Mouse (Mus musculus): ENCODE results near the gene U2af1l4. TPM values are rescaled to one million over a fixed set of nuclear protein-coding genes. Genes with fewer than 3 reads are reported as not detected.
A peak's percentile ranks its signal among the peaks of the same experiment; 100 is the strongest.

U2af1l4 gene
- total and polyA plus RNA-seq, 2 experiments from 2014 or later, result 53.4 to 103 TPM

DNA sequence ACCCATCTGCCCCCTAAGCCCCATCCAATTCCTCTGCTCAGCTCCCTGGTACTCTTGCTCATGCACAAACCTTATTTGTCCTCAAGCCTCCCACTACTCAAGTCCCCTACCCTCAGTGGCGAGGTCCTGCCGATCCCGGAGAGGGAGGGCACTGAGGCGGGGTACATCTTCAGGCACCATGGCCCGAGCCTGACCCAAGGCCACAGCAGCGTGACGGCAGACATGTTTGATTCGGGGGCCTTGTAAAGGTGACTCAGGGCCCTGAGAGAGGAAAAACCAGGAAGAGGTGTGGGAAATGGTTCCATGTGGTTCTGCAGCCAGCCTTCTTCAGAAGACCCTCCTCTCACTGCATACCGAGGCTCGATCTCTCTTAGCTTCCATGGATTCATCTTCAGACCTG, 21.2 kb downstream of the U2af1l4 start:
- peaks cover 64% of the 10 kb centered on the region for H3K36me3 ChIP-seq (ENCODE audit: insufficient read depth, low read length)
- peaks cover 8% of the 10 kb centered on the region for H3K4me1 ChIP-seq (ENCODE audit: insufficient read depth, low read length)
- no peak overlapping the region for H3K4me3 ChIP-seq (ENCODE audit: low read length)
- H3K9ac ChIP-seq (replicated peaks; ENCODE audit: low read length), result no peak overlapping the region
- no peaks in the 10 kb centered on the region for H3K9me3 ChIP-seq (ENCODE audit: low read length)
- no peak for ATAC-seq
- no peak for TF ChIP-seq CTCF (IDR thresholded peaks at IDR 0.05; ENCODE audit: low read depth)
- H3K27ac ChIP-seq, result no peak overlapping the region
- no peak overlapping the region for H3K4me2 ChIP-seq (ENCODE audit: low read depth, low read length)
- no peaks in the 10 kb centered on the region for H3K27me3 ChIP-seq (ENCODE audit: insufficient read depth, low read length)
- WGBS, result 92% methylated on average over 10 of the region's 10 CpGs
- DNase-seq (ENCODE audit: low spot score), result no peak

DNA sequence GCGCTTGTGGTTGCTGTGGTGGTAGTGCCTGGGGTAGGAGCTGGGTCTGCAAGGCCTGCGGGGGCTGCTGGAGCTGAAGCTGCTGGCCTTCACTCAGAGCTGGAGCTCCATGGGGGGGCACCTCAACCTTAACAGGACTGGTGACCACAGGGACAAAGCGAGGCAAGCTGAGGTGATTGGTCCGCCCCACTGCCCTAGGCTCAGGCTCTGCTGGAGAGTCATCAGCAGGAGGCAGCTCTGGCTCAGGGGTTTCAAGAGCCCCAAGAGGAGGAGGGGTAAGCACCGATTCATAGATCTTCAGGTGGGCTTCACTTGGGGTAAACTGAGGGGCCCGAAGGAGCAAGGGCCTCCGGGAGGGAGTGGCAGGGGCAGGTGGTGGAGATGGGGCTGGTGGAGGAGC, 22.1 kb downstream of the U2af1l4 start:
- Histone ChIP-seq H3K4me2 (ENCODE audit: low read depth, low read length) (no peak overlapping the region), H3K9ac (replicated peaks; ENCODE audit: low read length) (no peak overlapping the region), H3K9me3 (ENCODE audit: low read length) (no peaks in the 10 kb centered on the region), H3K27ac (no peak overlapping the region), H3K27me3 (ENCODE audit: insufficient read depth, low read length) (no peaks in the 10 kb centered on the region), H3K4me1 (ENCODE audit: insufficient read depth, low read length) (peaks cover 8% of the 10 kb centered on the region), H3K36me3 (ENCODE audit: insufficient read depth, low read length) (peaks cover 56% of the 10 kb centered on the region), H3K4me3 (ENCODE audit: low read length) (no peak overlapping the region)
- TF ChIP-seq CTCF (IDR thresholded peaks at IDR 0.05; ENCODE audit: low read depth), result no peak
- WGBS, result 95% methylated on average over 7 of the region's 7 CpGs
- ATAC-seq (no peak), DNase-seq (ENCODE audit: low spot score) (no peak)

DNA sequence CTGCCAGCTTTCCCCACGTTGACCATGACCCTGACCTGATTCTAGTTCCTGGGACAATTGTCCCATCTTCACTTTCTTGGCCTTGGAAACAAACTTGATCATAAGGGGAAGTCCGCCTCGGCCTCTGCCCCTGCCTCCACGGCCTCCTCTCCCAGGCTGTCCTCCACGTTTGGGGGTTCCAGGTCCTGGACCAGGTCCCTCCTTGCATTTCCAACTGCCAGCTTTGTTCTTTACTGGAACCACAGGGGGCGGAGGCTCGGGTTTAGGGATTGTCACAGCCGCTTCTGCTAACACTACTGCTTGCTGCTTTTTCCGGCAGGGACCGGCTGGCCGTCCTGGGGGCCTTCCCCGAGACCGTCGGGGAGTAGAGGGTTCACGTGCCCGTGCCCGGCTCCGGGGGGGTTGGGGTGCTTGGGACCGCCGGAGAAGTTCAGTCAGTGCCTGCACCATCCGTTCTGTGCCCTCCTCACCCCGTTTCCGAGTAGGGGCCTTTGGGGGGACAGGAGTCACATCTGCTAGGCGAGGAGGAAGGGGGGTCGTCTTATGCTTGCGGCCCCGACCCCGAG, 23.4 kb downstream of the U2af1l4 start:
- Histone ChIP-seq H3K36me3 (ENCODE audit: insufficient read depth, low read length) (peaks cover 44% of the 10 kb centered on the region), H3K27ac (no peak overlapping the region), H3K9ac (replicated peaks; ENCODE audit: low read length) (no peak overlapping the region), H3K4me1 (ENCODE audit: insufficient read depth, low read length) (peaks cover 8% of the 10 kb centered on the region), H3K27me3 (ENCODE audit: insufficient read depth, low read length) (no peaks in the 10 kb centered on the region), H3K4me2 (ENCODE audit: low read depth, low read length) (peak overlapping the region; percentile 93), H3K4me3 (ENCODE audit: low read length) (no peak overlapping the region), H3K9me3 (ENCODE audit: low read length) (no peaks in the 10 kb centered on the region)
- no peak for DNase-seq (ENCODE audit: low spot score)
- ATAC-seq, result no peak
- no peak for TF ChIP-seq CTCF (IDR thresholded peaks at IDR 0.05; ENCODE audit: low read depth)
- WGBS, result 84% methylated on average over 28 of the region's 28 CpGs

DNA sequence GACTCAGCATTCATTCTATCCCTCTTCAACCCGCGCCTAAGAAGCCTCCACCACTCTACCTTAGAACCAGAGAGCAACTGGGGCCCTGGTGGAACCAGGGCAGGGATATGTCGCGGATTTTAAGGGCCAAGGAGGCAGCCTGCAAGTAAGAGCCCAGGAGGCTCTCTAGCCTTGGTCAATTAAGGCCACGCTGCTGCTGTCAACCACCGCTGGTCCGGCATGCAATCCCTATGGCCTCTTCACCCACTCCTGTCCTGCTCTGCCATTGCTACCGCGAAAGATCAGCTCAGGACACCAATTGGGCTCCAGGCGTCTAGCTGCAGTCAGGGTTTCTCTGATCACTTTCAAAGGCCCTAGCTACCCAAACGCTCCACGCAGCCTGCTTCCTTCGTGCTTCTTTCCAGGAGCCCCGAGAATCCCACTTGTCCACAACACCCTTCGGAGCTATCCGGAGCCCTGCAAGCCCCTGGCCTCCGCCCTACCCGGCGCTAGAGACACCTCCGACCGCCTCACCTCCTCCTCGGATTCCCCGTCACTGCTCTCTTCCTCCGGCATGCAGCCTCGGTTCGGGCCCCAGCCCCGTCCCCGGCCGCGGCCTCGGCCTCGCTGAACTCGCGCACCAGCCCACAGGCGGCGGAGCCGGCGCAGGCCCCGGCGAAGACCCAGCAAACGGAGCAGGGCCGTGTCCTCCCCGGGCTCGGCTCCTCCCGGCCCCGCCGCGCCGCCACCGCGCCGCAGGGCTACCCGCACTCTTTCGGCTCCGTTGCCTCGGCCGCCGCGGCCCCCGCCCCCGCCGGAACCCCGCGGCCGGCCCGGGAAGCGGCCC, 25.0 kb downstream of the U2af1l4 start:
- H3K27ac ChIP-seq, result peak overlapping the region; percentile 96
- no peak for TF ChIP-seq CTCF (IDR thresholded peaks at IDR 0.05; ENCODE audit: low read depth)
- WGBS, result 1% methylated on average over 62 of the region's 67 CpGs

DNA sequence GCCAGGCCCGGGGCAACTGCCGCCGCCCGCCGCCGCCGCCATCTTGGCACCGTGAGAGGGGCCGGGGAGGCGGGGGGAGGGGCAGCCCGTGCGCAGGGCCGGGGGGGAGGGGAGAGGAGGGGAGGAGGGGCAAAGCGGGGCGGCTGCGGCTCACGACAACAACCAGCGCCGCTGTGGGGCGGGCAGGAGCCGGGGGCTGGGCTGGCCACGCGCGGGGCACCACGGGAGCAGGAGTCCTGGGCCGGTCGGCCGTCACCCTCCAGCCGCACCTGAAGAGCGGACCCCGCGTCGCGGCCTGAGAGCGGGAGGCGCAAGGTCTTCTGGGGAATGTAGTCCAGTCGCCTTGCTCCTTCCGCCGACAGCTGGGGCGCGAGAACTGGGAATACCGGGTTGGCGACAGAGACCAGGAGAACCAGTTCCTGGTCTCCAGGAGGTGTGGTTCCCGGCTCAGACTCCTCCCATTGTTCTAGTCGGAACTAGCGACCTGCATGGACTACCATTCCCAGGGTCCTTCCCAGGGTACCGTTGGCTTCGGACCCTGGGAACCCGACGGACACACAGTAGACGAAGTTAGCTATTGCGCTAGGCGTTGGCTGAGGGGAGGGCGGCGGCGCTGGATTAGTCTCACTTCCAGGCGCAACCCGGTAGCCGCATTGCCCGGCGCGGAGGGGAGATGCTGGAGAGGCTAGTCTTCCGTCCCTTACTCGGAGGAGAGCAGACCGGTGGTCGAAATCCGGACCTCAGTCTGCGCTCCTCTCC, 25.8 kb downstream of the U2af1l4 start, which contains the start of gene Kmt2b:
Gene Kmt2b (minus strand): TSS at position 51 of the 759 bp plus-strand sequence.
- under 1% methylated on average over 44 of the region's 68 CpGs for WGBS
- ATAC-seq, result peak; percentile 96
- H3K9me3 ChIP-seq (ENCODE audit: low read length), result no peaks in the 10 kb centered on the region
- H3K27me3 ChIP-seq (ENCODE audit: insufficient read depth, low read length), result no peaks in the 10 kb centered on the region
- peak within 1 kb of the TSS; percentile 99 for H3K9ac ChIP-seq (replicated peaks; ENCODE audit: low read length)
- DNase-seq (ENCODE audit: low spot score), result peak; percentile 98
- peak within 1 kb of the TSS; percentile 95 for H3K4me3 ChIP-seq (ENCODE audit: low read length)
- H3K36me3 ChIP-seq (ENCODE audit: insufficient read depth, low read length), result peaks cover 21% of the 10 kb centered on the region
- H3K4me1 ChIP-seq (ENCODE audit: insufficient read depth, low read length), result peaks cover 8% of the 10 kb centered on the region
- H3K27ac ChIP-seq, result peak within 1 kb of the TSS; percentile 96
- peak within 1 kb of the TSS; percentile 93 for H3K4me2 ChIP-seq (ENCODE audit: low read depth, low read length)
- no peak for TF ChIP-seq CTCF (IDR thresholded peaks at IDR 0.05; ENCODE audit: low read depth)

More for the DNA sequence above, 25.0 kb downstream of the U2af1l4 start:
- ATAC-seq (peak; percentile 24), DNase-seq (ENCODE audit: low spot score) (peak; percentile 44)
- Histone ChIP-seq H3K9ac (replicated peaks; ENCODE audit: low read length) (peak overlapping the region; percentile 99), H3K36me3 (ENCODE audit: insufficient read depth, low read length) (peaks cover 29% of the 10 kb centered on the region), H3K4me1 (ENCODE audit: insufficient read depth, low read length) (peaks cover 8% of the 10 kb centered on the region), H3K27me3 (ENCODE audit: insufficient read depth, low read length) (no peaks in the 10 kb centered on the region), H3K9me3 (ENCODE audit: low read length) (no peaks in the 10 kb centered on the region), H3K4me2 (ENCODE audit: low read depth, low read length) (peak overlapping the region; percentile 93), H3K4me3 (ENCODE audit: low read length) (peak overlapping the region; percentile 95)

DNA sequence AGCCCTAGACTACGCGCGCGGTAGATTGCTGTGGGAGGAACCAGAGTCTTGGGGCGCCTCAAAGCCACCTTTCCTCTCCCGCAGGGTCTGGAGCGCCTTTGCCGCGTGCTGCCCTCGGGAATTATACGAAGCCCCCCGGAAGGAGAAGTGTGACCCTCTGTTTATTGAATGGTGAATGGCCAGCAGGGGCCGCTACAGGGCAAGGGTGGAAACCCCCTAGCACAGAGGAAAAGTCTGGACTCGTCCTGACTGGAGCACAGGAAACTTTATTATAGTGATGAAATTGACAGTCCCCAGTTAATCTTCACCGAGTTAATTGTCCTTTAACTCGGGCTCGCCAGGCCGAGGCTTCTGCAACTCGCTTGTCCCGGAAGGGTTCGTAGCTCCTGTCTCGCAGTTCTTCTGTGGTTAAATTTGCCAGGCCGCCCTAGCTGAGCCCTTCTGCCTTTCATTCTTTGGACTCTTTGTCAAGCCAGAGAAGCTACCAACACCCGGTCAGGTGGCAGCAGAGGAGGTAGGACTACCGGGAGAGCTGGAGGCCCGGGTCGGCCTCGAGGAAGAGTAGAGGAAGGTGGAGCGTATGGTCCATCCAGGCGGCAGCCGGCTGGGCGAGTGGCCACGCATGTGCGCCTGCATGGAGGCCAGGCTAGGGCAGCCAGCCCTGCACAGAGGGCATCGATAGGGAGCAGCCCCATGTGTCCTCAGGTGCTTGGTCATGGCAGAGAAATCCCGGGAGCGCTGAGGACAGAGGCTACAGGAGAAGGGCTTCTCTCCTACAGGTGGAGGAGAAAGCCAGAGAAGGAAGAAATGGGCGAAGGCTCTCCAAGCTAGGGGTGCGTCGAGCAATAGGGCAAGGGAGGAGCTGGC, 26.6 kb downstream of the U2af1l4 start:
- peaks cover 18% of the 10 kb centered on the region for H3K36me3 ChIP-seq (ENCODE audit: insufficient read depth, low read length)
- DNase-seq (ENCODE audit: low spot score) (peak; percentile 91), ATAC-seq (peak; percentile 57)
- peak overlapping the region; percentile 93 for H3K4me2 ChIP-seq (ENCODE audit: low read depth, low read length)
- peak overlapping the region; percentile 99 for H3K9ac ChIP-seq (replicated peaks; ENCODE audit: low read length)
- H3K27ac ChIP-seq, result peak overlapping the region; percentile 96
- peak overlapping the region; percentile 95 for H3K4me3 ChIP-seq (ENCODE audit: low read length)
- H3K9me3 ChIP-seq (ENCODE audit: low read length), result no peaks in the 10 kb centered on the region
- WGBS, result 30% methylated on average over 40 of the region's 40 CpGs
- no peaks in the 10 kb centered on the region for H3K27me3 ChIP-seq (ENCODE audit: insufficient read depth, low read length)
- peaks cover 8% of the 10 kb centered on the region for H3K4me1 ChIP-seq (ENCODE audit: insufficient read depth, low read length)
- TF ChIP-seq CTCF (IDR thresholded peaks at IDR 0.05; ENCODE audit: low read depth), result peak; percentile 92
